Mouse (Mus musculus) urinary bladder, adult 18-20 months (tissue): ENCODE results near the gene Efcab7.

Experiments
- DNase-seq, 2 experiments: peaks; one replicate each; pipeline ENCODE4 v3.0.0; 2022; ENCODE audit warnings: low spot score in 2 of 2, mixed read lengths in 2 of 2

The Efcab7 gene

DNA sequence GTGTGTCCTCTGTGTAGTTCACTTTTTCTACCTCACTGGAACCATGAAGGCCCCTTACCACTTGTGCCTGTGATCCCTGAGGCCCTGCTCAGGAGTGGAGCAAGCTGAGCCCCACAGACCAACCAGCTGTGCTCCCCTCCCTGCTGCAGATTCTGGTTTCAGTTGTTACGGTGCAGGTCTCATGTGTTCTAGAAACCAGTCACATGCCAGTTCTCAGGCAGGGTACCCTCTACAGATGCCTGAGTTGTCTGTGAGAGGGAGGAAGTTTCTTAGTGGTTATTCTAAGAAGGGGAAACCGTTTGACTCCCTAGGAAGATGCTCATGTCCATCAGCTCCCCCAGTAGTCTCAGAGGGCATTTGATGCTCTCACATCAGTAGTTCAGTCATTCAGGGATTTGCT, 115.6 kb downstream of the Efcab7 start:
- no peak for DNase-seq

DNA sequence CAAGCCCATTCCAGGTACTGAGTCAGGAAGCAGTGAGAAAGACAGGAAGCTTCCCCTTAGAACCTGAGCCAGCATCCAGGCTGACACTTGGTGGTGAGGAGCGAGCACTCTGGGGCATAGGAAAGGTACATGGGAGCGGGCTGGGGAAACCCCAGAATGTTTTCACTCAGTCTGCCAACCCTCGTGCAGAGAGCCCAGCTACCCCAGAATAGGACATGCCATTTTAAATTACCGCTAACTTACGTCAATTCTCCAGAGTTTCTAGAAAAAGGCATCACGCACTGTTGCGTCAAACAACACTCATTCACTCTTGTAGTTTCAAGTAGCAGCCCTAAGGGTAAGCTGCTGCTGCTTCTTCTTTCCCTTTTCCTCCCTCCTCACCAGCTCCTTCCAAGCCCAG, 116.0 kb downstream of the Efcab7 start:
- DNase-seq = no peak

DNA sequence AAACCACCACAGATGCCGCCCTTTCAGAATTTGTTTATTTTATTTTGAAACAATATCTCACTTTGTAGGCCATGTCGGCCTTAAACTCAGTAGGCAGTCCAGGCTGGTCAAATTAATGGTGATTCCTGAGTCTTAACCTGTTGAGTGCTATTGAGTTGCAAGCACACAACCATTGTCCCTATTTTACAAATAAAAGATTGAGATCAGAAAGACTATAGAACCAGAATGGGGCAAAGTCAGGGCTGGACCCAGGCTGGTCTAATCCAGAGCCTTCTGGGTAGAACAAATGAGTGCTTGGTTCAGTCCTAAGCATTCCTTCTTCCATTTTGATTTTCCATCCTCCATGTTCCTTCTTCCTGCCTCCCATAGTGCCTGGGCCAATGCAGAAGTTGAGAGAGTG, 117.5 kb downstream of the Efcab7 start:
- no peak for DNase-seq

DNA sequence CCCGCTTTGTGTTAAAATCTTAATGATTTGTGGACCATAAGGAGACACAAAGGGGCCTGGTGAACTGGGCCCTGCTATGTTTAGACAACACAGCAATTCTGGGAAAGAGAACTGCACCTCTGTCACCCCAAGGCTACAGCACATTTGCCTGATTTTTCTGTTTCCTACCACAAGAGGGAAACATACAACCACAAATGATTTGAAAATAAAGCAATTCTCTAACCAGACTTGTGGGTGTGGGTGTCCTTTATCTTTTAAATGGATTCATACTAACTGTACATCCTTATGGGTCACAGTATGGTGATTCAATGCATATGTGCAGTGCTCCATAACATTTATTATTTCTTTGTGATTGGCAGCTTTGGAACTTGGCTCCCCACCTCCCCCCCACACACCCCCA, 118.2 kb downstream of the Efcab7 start:
- no peak for DNase-seq

DNA sequence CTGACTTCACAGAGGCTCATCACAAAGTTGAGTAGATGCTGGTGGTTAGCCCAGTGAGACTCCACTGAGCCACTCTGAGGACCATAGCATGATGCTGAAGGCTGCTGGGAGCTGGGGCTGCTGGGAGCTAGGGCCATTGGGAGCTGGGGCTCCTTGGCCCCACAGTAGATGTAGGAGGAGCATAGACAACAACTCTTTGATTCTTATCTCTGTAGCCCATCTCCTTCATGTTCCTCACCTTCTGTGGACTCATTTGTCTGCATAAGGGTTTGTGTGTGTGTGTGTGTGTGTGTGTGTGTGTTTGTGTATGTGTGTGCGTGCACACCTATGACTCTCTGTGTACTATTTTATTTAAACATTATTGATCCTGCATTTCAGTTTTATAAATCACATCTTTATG, 118.9 kb downstream of the Efcab7 start:
- no peak for DNase-seq

DNA sequence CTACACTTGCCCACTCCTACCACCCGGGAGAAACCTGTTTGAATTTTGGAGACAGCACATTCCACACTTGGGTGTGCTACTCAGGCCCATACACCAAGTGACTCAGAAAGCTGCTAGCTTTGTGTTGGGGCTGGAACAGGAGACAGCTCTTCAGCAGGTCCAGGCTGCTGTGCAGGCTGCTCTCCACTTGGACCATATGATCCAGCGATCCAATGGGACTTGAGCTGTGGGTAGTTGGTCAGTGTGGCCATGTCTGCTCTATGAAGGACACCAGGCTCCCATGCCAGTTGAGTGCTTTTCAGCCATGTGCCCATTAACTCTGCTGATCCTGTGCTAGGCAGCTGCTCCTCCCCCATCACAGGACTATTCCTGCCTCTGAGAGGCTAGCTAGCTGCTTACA, 124.9 kb downstream of the Efcab7 start:
- no peak for DNase-seq

DNA sequence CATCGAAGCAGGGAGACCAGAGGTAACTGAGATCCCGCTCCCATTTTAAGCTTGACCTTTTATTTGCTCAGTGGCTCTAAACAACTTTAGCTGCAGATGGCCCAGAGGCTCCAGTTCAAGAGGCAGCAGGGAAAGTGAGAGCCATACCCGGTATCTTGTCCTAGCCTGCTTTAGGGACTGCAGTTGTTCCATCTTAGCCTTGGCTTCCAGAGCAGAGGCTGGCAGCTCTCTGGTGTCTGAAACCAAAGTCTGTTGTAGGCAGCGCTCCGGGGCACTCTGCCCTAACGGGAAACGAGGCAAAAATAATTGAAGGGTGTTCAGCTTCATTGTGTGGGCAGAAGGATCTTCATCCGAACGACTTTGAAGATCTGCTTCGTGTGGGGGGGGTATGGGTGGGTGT, 126.4 kb downstream of the Efcab7 start:
- no peak for DNase-seq

DNA sequence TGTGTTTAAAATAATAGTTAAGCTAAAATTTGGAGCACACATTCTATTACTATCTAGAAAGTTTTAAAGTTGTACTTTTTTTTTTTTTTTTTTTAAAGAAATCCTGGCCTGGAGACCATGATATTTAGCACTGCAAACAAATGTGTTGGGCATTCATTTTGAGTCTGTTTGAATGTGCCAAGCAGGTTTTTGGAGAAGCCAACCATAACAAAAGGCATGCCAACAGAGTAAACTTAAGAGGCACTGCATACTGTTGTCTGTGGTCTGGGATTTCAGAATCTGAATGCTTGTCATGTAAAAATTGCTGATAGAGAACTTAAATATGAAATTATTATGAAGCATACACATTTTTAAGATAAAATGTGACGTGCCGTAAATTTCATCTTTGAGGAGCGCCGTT, 128.2 kb downstream of the Efcab7 start:
- no peak for DNase-seq

DNA sequence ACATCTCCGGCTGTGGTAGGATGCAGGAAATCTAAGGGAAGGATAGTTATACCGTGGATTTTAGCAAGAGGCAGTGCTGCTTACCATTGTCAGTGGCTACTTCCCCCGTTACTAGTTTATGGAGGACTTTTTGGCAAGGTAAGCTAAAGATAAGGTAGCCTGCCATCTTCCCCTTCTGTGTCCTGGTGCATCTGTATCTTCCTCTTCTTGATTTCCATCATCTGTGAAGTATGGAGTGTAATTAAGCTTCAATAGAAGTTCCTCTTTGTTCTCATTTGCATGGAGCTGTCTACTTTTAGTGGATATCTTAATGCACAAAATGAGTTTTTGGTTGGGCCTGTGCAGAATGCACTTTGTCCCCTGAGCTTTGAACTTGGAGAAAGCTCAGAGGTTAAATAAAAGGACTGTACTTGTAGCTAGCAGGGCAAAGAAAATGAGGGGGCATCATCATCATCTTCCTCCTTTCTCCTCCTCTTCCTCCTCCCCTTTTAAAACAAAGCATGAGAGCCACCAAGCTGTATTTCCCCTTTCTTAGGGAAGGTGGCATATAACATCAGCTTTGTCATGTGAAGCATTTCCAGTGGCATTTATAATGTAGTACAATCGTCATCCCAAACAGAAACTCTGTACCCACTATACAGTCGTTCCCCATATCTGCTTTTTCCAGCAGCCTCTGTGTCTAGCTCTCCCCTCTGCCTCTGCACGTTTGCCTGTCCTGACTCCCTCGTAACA, 129.3 kb downstream of the Efcab7 start:
- DNase-seq = no peak

DNA sequence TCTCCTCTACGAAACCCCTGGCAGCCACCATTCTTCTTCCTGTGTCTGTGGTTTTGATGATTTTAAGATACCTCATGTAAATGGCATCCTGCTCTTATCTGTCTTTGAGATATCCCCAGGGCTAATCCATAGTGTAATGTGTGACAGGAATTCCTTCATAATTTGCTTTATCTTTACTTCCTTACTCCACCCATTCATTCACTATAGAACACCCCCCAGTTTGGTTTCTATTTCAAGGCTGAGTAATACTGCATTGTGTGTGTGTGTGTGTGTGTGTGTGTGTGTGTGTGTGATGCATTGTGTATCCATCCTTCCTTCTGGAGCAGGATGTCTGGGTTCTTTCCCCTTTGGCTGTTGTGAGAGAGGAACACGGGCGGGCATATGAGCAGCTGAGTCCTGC, 130.3 kb downstream of the Efcab7 start:
- no peak for DNase-seq
